In the genomic region with DNA sequence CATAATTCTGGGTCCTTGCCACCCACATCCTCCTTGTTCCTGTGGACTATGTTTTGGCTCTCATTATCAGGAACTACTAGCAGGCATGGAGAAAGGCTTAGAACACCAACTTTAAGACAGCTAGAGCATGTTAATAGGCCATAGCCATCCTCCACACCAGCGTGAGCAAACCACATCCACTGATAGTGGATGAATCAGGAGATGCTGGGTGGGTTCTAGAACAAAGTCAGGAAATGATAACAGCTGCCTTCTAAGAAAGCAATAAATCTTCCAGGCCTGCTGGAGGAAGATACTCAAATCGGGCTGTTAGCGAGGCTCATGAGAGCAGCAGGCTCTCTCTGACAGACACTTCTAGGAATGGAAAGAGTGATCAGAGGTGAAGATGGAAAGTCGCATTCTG, we compare ENCODE assay signal across 26 mouse cellular contexts.
A peak's percentile ranks its signal among the peaks of the same experiment; 100 is the strongest.
DNase-seq lines count a peak whose midpoint lies in the region; ATAC-seq and TF ChIP-seq lines count a peak whose summit lies in the region.
"Had no signal": no experiment of that assay in that cellular context is flagged by ENCODE, and none has a peak within 500 bp of the region (broad histone marks: within the 10 kb centered on the region; RNA-seq: fewer than 3 reads in every experiment).

No protein-coding gene starts in this region.

- H3K4me3 ChIP-seq in lung, postnatal 0 days (ENCODE audit: low read depth, low read length), result no peak overlapping the region
- H3K4me3 ChIP-seq: embryonic facial prominence, embryonic 12.5 days; embryonic facial prominence, embryonic 15.5 days; forebrain, embryonic 10.5 days; forebrain, embryonic 13.5 days; heart, embryonic 12.5 days; heart, embryonic 15.5 days had no signal

- H3K36me3 ChIP-seq in lung, postnatal 0 days (ENCODE audit: insufficient read depth, low read length), result no peaks in the 10 kb centered on the region
- H3K36me3 ChIP-seq: embryonic facial prominence, embryonic 12.5 days; embryonic facial prominence, embryonic 15.5 days; forebrain, embryonic 10.5 days; heart, embryonic 12.5 days; heart, embryonic 15.5 days had no signal

- no peak for TF ChIP-seq CTCF in lung, postnatal 0 days (IDR thresholded peaks at IDR 0.05)

- no peak for ATAC-seq in lung, postnatal 0 days
- peak; percentile 67 for ATAC-seq in common myeloid progenitor, adult 5-6 weeks (replicated peaks; ENCODE audit: low read depth, poor library complexity, severe bottlenecking)
- ATAC-seq in erythroblast, adult 5-6 weeks (replicated peaks; ENCODE audit: low FRiP score, poor library complexity, severe bottlenecking), result no peak
- ATAC-seq: CD4-positive, CD25-positive, alpha-beta regulatory T cell, adult 4 months; forebrain, embryonic 13.5 days; forebrain, embryonic 16.5 days; hindbrain, postnatal 0 days had no signal

- H3K4me2 ChIP-seq in lung, postnatal 0 days (replicated peaks; ENCODE audit: low read depth, low read length), result no peak overlapping the region
- H3K4me2 ChIP-seq: embryonic facial prominence, embryonic 12.5 days; embryonic facial prominence, embryonic 15.5 days; forebrain, embryonic 13.5 days; heart, embryonic 12.5 days; heart, embryonic 15.5 days; hindbrain, embryonic 14.5 days had no signal

- no peak overlapping the region for H3K9ac ChIP-seq in lung, postnatal 0 days (replicated peaks; ENCODE audit: low read depth)
- H3K9ac ChIP-seq: embryonic facial prominence, embryonic 12.5 days; embryonic facial prominence, embryonic 15.5 days; forebrain, embryonic 13.5 days; heart, embryonic 12.5 days; heart, embryonic 15.5 days; hindbrain, embryonic 14.5 days had no signal

- H3K9me3 ChIP-seq in lung, postnatal 0 days (ENCODE audit: low read length), result no peaks in the 10 kb centered on the region
- H3K9me3 ChIP-seq: embryonic facial prominence, embryonic 12.5 days; embryonic facial prominence, embryonic 15.5 days; forebrain, embryonic 10.5 days; forebrain, embryonic 13.5 days; heart, embryonic 15.5 days had no signal

- no peak overlapping the region for H3K27ac ChIP-seq in lung, postnatal 0 days (ENCODE audit: low read length)
- H3K27ac ChIP-seq: embryonic facial prominence, embryonic 12.5 days; embryonic facial prominence, embryonic 15.5 days; forebrain, embryonic 10.5 days; forebrain, embryonic 13.5 days; heart, embryonic 15.5 days; hindbrain, embryonic 14.5 days; hindbrain, postnatal 0 days had no signal

- H3K27me3 ChIP-seq in lung, postnatal 0 days (replicated peaks; ENCODE audit: insufficient read depth, low read length), result no peaks in the 10 kb centered on the region
- H3K27me3 ChIP-seq: embryonic facial prominence, embryonic 12.5 days; embryonic facial prominence, embryonic 15.5 days; forebrain, embryonic 13.5 days; heart, embryonic 12.5 days; heart, embryonic 15.5 days; Patski had no signal

- peak; percentile 26 for DNase-seq in lung, postnatal 0 days (ENCODE audit: low spot score)
- no peak for DNase-seq in lung, postnatal 25 days (ENCODE audit: low spot score)
- DNase-seq in naive thymus-derived CD4-positive, alpha-beta T cell, adult 2 months (ENCODE audit: low read depth), result peak; percentile 2
- no peak for DNase-seq in heart, adult 11 months
- DNase-seq: adrenal gland, postnatal 10 days; adrenal gland, postnatal 36 days; cerebellum, adult 18-20 months; cerebellum, adult 9-10 months; cerebellum, postnatal 14 days; gastrocnemius, postnatal 10 days; gastrocnemius, postnatal 36 days; heart, postnatal 10 days; heart, postnatal 4 days had no signal

- WGBS in lung, postnatal 0 days, result 59% methylated on average over 4 of the region's 4 CpGs

- 0 out of 2 replicates have a peak, but pooled peaks cover 3% of the 10 kb centered on the region for H3K4me1 ChIP-seq in lung, postnatal 0 days (ENCODE audit: insufficient read depth, low read depth, low read length)
- H3K4me1 ChIP-seq: forebrain, embryonic 13.5 days had no signal

- TF ChIP-seq EP300 in lung, postnatal 0 days (IDR thresholded peaks at IDR 0.05), result no peak

Comparison
In these comparisons a context has a peak if more than half of its experiments do, and no peak if none do; other contexts are left out.
1. DNase-seq: peak in lung, postnatal 0 days (single experiment) and naive thymus-derived CD4-positive, alpha-beta T cell, adult 2 months (single experiment); none in lung, postnatal 25 days (single experiment) and heart, adult 11 months (single experiment).